Mouse (Mus musculus) heart, postnatal 0 days (tissue): Measurements from ENCODE around the gene Sf3b3. TPM values are rescaled to one million over a fixed set of nuclear protein-coding genes. Genes with fewer than 3 reads are reported as not detected.

Source experiments
- ATAC-seq: fragments of 200-750 bp; cut with Nextera tagmentation; 2 replicates; pipeline ENCODE4 v1.8.0; 2017; ENCODE audit warnings: low read depth, moderate number of reproducible peaks, moderate library complexity; ENCODE audit not compliant: insufficient read depth
- DNase-seq: peaks from one replicate; pipeline ENCODE4 v3.0.0-alpha.2; 2016; ENCODE audit warnings: low spot score
- H3K27ac ChIP-seq: fragments of 300-500 bp; sonication (generic); 2 replicates; pipeline ENCODE4 v1.5.1; 2014; ENCODE audit warnings: low read depth, mild to moderate bottlenecking
- H3K27me3 ChIP-seq: fragments of 300-500 bp; sonication (generic); 2 replicates; pipeline ENCODE4 v1.6.1; 2014; ENCODE audit warnings: low read length, mixed read lengths; ENCODE audit not compliant: control insufficient read depth, insufficient read depth
- H3K36me3 ChIP-seq: fragments of 300-500 bp; sonication (generic); replicated peaks from 2 replicates; pipeline ENCODE4 v1.6.1; 2014; ENCODE audit warnings: low read length, mixed read lengths; ENCODE audit not compliant: control insufficient read depth, insufficient read depth
- H3K4me1 ChIP-seq: fragments of 300-500 bp; sonication (generic); 2 replicates; pipeline ENCODE4 v1.6.1; 2014; ENCODE audit warnings: antibody characterized with exemption; ENCODE audit not compliant: control insufficient read depth, insufficient read depth
- H3K4me2 ChIP-seq: fragments of 300-500 bp; sonication (generic); 2 replicates; pipeline ENCODE4 v1.6.1; 2014; ENCODE audit warnings: low read depth, mild to moderate bottlenecking, low read length, moderate library complexity
- H3K4me3 ChIP-seq: fragments of 300-500 bp; sonication (generic); 2 replicates; pipeline ENCODE4 v1.5.1; 2014; ENCODE audit warnings: low read depth, low read length
- H3K9ac ChIP-seq: fragments of 300-500 bp; sonication (generic); replicated peaks from 2 replicates; pipeline ENCODE4 v1.6.1; 2014; ENCODE audit warnings: low read depth, low read length, mixed read lengths
- H3K9me3 ChIP-seq: fragments of 300-500 bp; sonication (generic); replicated peaks from 2 replicates; pipeline ENCODE4 v1.6.1; 2016; ENCODE audit warnings: low read length; ENCODE audit not compliant: control insufficient read depth
- CTCF ChIP-seq: IDR thresholded peaks from 2 replicates; pipeline ENCODE4 v1.5.1; 2016; ENCODE audit warnings: antibody characterized with exemption, control low read depth, low read depth
- EP300 ChIP-seq: IDR thresholded peaks from 2 replicates; pipeline ENCODE4 v1.6.1; 2016; ENCODE audit warnings: antibody characterized with exemption, low read depth
- WGBS: fragments of 180-500 bp; shearing (Covaris S2); extraction: QIAGEN DNeasy Blood & Tissue Kit; methylation state at CpG from one replicate; pipeline ENCODE4 v1.1.7; 2014; 5-methylcytosine and 5-hydroxymethylcytosine counted together
- polyA plus RNA-seq: library from polyadenylated mRNA; unstranded; fragments of >200 nt; fragmentation: Nextera tagmentation; extraction: Ambion mirVana; gene quantifications from 2 replicates; pipeline ENCODE4 v1.2.1, GENCODE M21; 2015
- total RNA-seq: library from RNA; depleted of rRNA; stranded (reverse); fragments of >200 nt; gene quantifications from 2 replicates; pipeline ENCODE4 v1.2.3, GENCODE M21; 2014; ENCODE audit warnings: low replicate concordance; rRNA removed

Sf3b3 gene
- total RNA-seq (47.3 and 68.3 TPM in 2 replicates), polyA plus RNA-seq (32.5 and 32.9 TPM in 2 replicates)

DNA sequence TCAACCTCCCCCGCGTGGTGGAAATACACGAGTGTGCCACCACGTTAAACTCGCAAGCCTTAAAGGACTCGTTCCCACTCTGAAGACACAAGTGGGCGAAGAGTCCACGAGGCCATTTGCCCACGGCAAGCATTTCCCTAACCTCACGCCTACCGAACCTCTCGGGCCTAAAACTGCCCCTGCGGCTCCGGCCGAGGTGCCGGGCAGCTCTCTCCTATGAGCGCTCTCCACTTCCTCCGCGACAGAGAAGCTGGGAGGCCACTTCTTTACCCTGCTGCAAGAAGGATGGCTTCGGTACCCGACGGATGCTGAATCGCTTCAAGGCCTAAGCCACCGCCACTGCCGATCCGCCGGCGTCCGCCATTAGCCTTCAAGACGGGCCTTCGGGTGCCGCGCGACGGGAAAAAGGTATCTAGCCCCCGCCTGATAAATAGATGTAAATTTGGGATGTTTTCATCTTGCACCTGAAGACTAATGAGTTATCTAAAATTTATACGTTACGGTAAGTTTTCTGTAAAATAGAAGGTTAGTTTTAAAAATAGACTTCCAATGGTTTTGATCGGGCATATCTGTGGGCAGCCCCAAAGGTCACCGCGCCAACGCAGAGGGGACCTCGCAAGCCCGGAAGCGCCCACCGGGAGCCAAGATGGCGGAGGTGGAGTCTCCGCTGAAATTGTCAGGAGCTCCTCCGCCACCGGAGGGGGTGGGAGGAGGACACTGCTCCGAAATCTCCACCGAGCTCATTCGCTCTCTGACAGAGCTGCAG lies at the start of gene Sf3b3, which contains the start of gene Cog4:
Sf3b3 (minus strand) TSS at position 383 of the 766 bp plus-strand sequence.
Cog4 (plus strand) TSS at position 196 of the 766 bp plus-strand sequence.
- WGBS = under 1% methylated on average over 53 of the region's 53 CpGs
- ATAC-seq = peak; percentile 87
- peak; percentile 85 for DNase-seq

DNA sequence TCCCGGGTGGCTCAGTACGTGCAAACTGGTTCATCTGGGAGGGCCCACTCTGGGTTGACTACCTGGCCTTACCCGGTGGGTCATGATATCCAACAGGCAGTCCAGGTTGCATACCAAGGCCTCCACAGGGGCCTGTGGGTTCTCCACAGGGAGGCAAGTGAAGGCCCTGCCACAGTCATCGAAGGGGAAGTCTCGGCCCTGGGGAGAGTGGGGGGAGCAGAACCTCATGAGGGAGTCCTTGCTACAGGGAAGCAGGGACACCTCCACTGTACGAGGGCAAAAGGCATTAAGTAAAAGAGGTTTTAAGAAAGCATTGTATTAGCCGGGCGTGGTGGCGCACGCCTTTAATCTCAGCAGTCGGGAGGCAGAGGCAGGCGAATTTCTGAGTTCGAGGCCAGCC lies 49.2 kb upstream of the Sf3b3 start:
- H3K27me3 ChIP-seq = no peaks in the 10 kb centered on the region
- no peak for DNase-seq
- no peak overlapping the region for H3K4me2 ChIP-seq
- ATAC-seq = no peak
- TF ChIP-seq EP300 (no peak), CTCF (no peak)
- WGBS = 90% methylated on average over 13 of the region's 13 CpGs
- H3K36me3 ChIP-seq = peaks cover 16% of the 10 kb centered on the region
- H3K9me3 ChIP-seq = no peaks in the 10 kb centered on the region
- no peak overlapping the region for H3K9ac ChIP-seq
- H3K27ac ChIP-seq = no peak overlapping the region
- no peaks in the 10 kb centered on the region for H3K4me1 ChIP-seq
- H3K4me3 ChIP-seq = no peak overlapping the region

More for the DNA sequence above, at the start of gene Sf3b3, which contains the start of gene Cog4:
- Histone ChIP-seq H3K27me3 (no peaks in the 10 kb centered on the region), H3K27ac (peak within 1 kb of the TSS; percentile 85), H3K4me3 (peak within 1 kb of the TSS; percentile 65), H3K4me2 (peak within 1 kb of the TSS; percentile 83), H3K36me3 (peaks cover 49% of the 10 kb centered on the region), H3K4me1 (peaks cover 18% of the 10 kb centered on the region), H3K9ac (peak within 1 kb of the TSS; percentile 78), H3K9me3 (no peaks in the 10 kb centered on the region)
- no peak for TF ChIP-seq CTCF
- TF ChIP-seq EP300 = peak; percentile 97

DNA sequence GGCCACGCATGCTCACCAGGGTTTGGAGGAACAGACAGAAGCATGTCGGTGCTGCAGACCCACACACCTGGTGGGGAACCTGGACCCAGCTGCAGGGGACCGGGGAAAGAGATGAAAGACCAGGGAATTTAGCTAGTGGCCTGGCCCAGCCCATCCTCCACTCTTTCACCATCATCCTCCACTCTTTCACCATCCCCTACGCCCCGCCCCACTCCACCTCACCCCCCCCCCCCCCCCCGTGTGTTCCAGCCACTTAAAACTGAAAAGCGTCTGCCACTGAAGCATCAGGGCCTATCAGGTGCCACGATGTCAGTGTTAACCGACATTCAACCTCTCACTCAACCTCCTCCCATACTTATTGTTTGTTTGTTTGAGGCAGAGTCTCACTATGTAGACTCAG lies 48.7 kb upstream of the Sf3b3 start:
- Histone ChIP-seq H3K9me3 (no peaks in the 10 kb centered on the region), H3K4me3 (no peak overlapping the region), H3K4me1 (no peaks in the 10 kb centered on the region), H3K9ac (no peak overlapping the region), H3K27me3 (no peaks in the 10 kb centered on the region), H3K36me3 (peaks cover 16% of the 10 kb centered on the region), H3K4me2 (no peak overlapping the region), H3K27ac (no peak overlapping the region)
- ATAC-seq = no peak
- TF ChIP-seq EP300 = no peak
- TF ChIP-seq CTCF = no peak
- WGBS = 72% methylated on average over 7 of the region's 9 CpGs
- DNase-seq = no peak

DNA sequence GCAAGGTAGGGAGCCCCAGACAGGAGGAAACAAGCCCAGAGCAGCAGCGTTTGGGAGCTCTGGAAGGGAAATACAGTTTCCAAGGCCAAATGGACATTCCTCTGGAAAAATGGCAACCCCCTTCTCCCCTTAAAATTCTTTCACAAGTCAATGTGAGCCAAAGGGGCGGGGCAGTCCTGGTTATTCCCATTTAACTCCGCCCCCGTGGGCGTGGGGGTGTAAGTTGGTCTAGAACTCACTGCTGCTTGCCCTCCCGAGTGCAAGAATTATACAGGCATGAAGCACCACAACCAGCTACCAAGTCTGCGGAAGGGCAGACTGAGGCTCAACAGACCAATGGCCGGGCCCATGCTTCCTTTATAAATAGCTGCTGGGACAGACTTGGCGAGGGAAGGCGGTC lies 48.3 kb upstream of the Sf3b3 start:
- no peak overlapping the region for H3K4me2 ChIP-seq
- H3K9me3 ChIP-seq = no peaks in the 10 kb centered on the region
- H3K4me3 ChIP-seq = no peak overlapping the region
- no peak for ATAC-seq
- no peak overlapping the region for H3K9ac ChIP-seq
- DNase-seq = no peak
- no peaks in the 10 kb centered on the region for H3K27me3 ChIP-seq
- TF ChIP-seq EP300 = no peak
- TF ChIP-seq CTCF = no peak
- peaks cover 16% of the 10 kb centered on the region for H3K36me3 ChIP-seq
- H3K27ac ChIP-seq = no peak overlapping the region
- WGBS = 76% methylated on average over 10 of the region's 10 CpGs
- no peaks in the 10 kb centered on the region for H3K4me1 ChIP-seq

DNA sequence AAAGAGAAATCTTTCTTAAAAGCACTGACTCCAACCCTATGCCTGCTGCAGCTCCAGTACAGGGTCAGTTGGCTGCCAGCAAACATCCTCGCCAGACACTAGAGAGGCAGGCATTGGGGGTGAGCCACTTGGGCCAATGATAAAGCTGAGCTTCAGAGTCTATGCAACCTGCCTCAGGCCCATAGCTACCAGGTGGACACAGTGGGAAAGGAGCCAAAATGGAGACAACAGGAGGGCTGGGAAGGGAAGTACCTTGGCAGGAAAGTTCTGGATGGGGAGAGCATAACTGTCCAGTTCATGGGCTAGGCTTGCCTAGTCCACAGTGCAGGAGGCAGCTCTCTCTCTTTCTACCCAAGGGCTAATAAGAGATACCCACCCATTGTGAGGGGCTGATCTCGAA lies 46.3 kb upstream of the Sf3b3 start:
- no peak overlapping the region for H3K4me3 ChIP-seq
- ATAC-seq = no peak
- 87% methylated on average over 2 of the region's 2 CpGs for WGBS
- H3K4me1 ChIP-seq = no peaks in the 10 kb centered on the region
- H3K27me3 ChIP-seq = no peaks in the 10 kb centered on the region
- H3K27ac ChIP-seq = no peak overlapping the region
- peaks cover 11% of the 10 kb centered on the region; the same call in 1 of the 2 replicates for H3K36me3 ChIP-seq
- no peaks in the 10 kb centered on the region for H3K9me3 ChIP-seq
- no peak for TF ChIP-seq EP300
- no peak for TF ChIP-seq CTCF
- DNase-seq = no peak
- H3K9ac ChIP-seq = no peak overlapping the region
- H3K4me2 ChIP-seq = no peak overlapping the region
